Mouse (Mus musculus): ENCODE data around the gene Ppp1r13b.

DNA sequence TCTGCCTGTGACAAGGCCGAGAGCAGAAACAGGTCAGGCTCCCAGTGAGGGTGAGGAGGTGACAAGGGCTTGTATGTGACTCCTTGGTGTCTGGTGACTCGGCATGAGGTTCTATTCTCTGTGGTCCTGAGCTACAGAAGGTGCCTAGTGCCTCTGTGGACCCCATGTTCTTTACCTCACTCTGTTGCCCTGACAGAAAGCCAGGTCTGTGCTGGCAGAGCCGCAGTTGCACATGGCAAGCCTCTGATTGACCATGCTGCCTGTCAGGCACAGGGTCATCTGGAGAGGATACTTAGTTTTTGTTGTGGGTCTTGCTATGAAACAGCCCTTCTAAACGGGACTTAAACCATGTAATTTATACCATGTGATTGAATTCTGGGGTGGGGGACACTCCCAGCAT lies 86.0 kb downstream of the Ppp1r13b start:
- TF ChIP-seq CTCF (IDR thresholded peaks at IDR 0.05; ENCODE audit: low read depth) (no peak), EP300 (optimal IDR thresholded peaks at IDR 0.05) (no peak)
